Mouse (Mus musculus): ENCODE measurements around the gene Gm20547. TPM values are rescaled to one million over a fixed set of nuclear protein-coding genes. Genes with fewer than 3 reads are reported as not detected.

The Gm20547 gene
- polyA plus RNA-seq, 1 experiment from 2014 or later = not detected

DNA sequence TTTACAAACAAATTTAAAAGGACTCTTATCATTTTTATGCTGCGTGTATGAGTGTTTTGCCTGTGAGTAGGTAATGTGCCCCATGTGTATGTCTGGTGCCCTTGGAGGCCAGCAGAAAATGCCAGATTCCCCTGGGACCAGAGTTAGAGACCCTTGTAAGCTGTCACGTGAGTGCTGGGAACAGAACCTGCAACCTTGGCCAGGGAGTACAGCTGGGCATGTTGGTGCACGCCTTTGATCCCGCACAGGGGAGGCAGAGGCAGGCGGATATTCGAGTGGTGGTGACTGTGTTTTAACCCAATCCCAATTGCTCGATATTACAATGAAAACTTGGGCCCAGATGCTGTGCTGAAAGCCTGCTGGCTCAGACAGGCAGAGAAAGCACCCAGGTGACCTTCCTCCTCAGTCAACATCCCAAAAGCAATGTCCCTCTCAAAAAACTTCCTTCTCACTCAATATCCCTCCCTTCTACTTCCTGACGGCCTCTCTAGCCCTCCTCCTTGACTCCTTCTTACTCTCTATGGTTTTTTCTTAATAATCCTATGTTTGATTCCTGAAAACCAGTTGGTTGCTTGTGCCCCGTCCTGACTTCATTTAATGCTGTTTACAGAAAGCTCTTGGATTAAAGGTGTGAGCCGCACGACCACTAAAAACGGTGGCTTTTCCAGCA, 8.4 kb upstream of the Gm20547 start:
- H3K27me3 ChIP-seq (ENCODE audit: control insufficient read depth, insufficient read depth, low read depth, low read length) = no peaks in the 10 kb centered on the region
- ATAC-seq = no peak
- WGBS = 91% methylated on average over 12 of the region's 12 CpGs
- H3K27ac ChIP-seq (ENCODE audit: low read length) = no peak overlapping the region
- no peaks in the 10 kb centered on the region for H3K36me3 ChIP-seq (ENCODE audit: control insufficient read depth, insufficient read depth, low read length)
- no peak overlapping the region for H3K4me2 ChIP-seq (ENCODE audit: low read length)
- H3K4me3 ChIP-seq (ENCODE audit: low read depth, low read length) = no peak overlapping the region
- no peak overlapping the region for H3K9ac ChIP-seq (ENCODE audit: low read depth, low read length)
- no peaks in the 10 kb centered on the region for H3K9me3 ChIP-seq (replicated peaks; ENCODE audit: control insufficient read depth, low read length, poor library complexity, severe bottlenecking)
- peaks cover 6% of the 10 kb centered on the region for H3K4me1 ChIP-seq (ENCODE audit: control insufficient read depth, insufficient read depth, low read length)

- Histone ChIP-seq H3K9me3 (replicated peaks; ENCODE audit: control insufficient read depth, low read length, poor library complexity, severe bottlenecking) (no peaks in the 10 kb centered on the region), H3K36me3 (ENCODE audit: control insufficient read depth, insufficient read depth, low read length) (no peaks in the 10 kb centered on the region), H3K9ac (ENCODE audit: low read depth, low read length) (no peak overlapping the region), H3K4me1 (ENCODE audit: control insufficient read depth, insufficient read depth, low read length) (no peaks in the 10 kb centered on the region), H3K27me3 (ENCODE audit: control insufficient read depth, insufficient read depth, low read depth, low read length) (no peaks in the 10 kb centered on the region), H3K4me2 (ENCODE audit: low read length) (no peak overlapping the region), H3K27ac (ENCODE audit: low read length) (no peak overlapping the region), H3K4me3 (ENCODE audit: low read depth, low read length) (no peak overlapping the region)
- ATAC-seq = no peak
- 90% methylated on average over 5 of the region's 5 CpGs for WGBS
These were observed 6.1 kb upstream of the Gm20547 start for GRCm38 (mm10) chr17:34887942-34888341.

GRCm38 (mm10) chr17:34885615-34886014, 3.8 kb upstream of the Gm20547 start:
- 87% methylated on average over 3 of the region's 3 CpGs for WGBS
- no peak overlapping the region for H3K4me3 ChIP-seq (ENCODE audit: low read depth, low read length)
- no peaks in the 10 kb centered on the region for H3K4me1 ChIP-seq (ENCODE audit: control insufficient read depth, insufficient read depth, low read length)
- H3K36me3 ChIP-seq (ENCODE audit: control insufficient read depth, insufficient read depth, low read length) = no peaks in the 10 kb centered on the region
- H3K27ac ChIP-seq (ENCODE audit: low read length) = no peak overlapping the region
- no peak for ATAC-seq
- H3K9ac ChIP-seq (ENCODE audit: low read depth, low read length) = no peak overlapping the region
- no peak overlapping the region for H3K4me2 ChIP-seq (ENCODE audit: low read length)
- H3K27me3 ChIP-seq (ENCODE audit: control insufficient read depth, insufficient read depth, low read depth, low read length) = peaks cover 4% of the 10 kb centered on the region; the same call in 1 of the 2 replicates
- no peaks in the 10 kb centered on the region for H3K9me3 ChIP-seq (replicated peaks; ENCODE audit: control insufficient read depth, low read length, poor library complexity, severe bottlenecking)

GRCm38 (mm10) chr17:34884704-34885103, 2.9 kb upstream of the Gm20547 start:
- H3K4me1 ChIP-seq (ENCODE audit: control insufficient read depth, insufficient read depth, low read length) = no peaks in the 10 kb centered on the region
- H3K36me3 ChIP-seq (ENCODE audit: control insufficient read depth, insufficient read depth, low read length) = no peaks in the 10 kb centered on the region
- WGBS = 87% methylated on average over 6 of the region's 6 CpGs
- no peak overlapping the region for H3K27ac ChIP-seq (ENCODE audit: low read length)
- no peaks in the 10 kb centered on the region for H3K9me3 ChIP-seq (replicated peaks; ENCODE audit: control insufficient read depth, low read length, poor library complexity, severe bottlenecking)
- H3K4me2 ChIP-seq (ENCODE audit: low read length) = no peak overlapping the region
- no peak for ATAC-seq
- H3K27me3 ChIP-seq (ENCODE audit: control insufficient read depth, insufficient read depth, low read depth, low read length) = peaks cover 4% of the 10 kb centered on the region; the same call in 1 of the 2 replicates
- H3K4me3 ChIP-seq (ENCODE audit: low read depth, low read length) = no peak overlapping the region
- no peak overlapping the region for H3K9ac ChIP-seq (ENCODE audit: low read depth, low read length)

GRCm38 (mm10) chr17:34883332-34883731, 1.5 kb upstream of the Gm20547 start:
- Histone ChIP-seq H3K9ac (ENCODE audit: low read depth, low read length) (no peak overlapping the region), H3K9me3 (replicated peaks; ENCODE audit: control insufficient read depth, low read length, poor library complexity, severe bottlenecking) (no peaks in the 10 kb centered on the region), H3K4me3 (ENCODE audit: low read depth, low read length) (no peak overlapping the region), H3K27ac (ENCODE audit: low read length) (no peak overlapping the region), H3K4me1 (ENCODE audit: control insufficient read depth, insufficient read depth, low read length) (no peaks in the 10 kb centered on the region), H3K4me2 (ENCODE audit: low read length) (no peak overlapping the region), H3K27me3 (ENCODE audit: control insufficient read depth, insufficient read depth, low read depth, low read length) (peaks cover 4% of the 10 kb centered on the region; the same call in 1 of the 2 replicates), H3K36me3 (ENCODE audit: control insufficient read depth, insufficient read depth, low read length) (no peaks in the 10 kb centered on the region)
- ATAC-seq = no peak
- 60% methylated on average over 3 of the region's 3 CpGs for WGBS

- Histone ChIP-seq H3K4me2 (ENCODE audit: low read length) (no peak overlapping the region), H3K36me3 (ENCODE audit: control insufficient read depth, insufficient read depth, low read length) (no peaks in the 10 kb centered on the region), H3K9ac (ENCODE audit: low read depth, low read length) (no peak overlapping the region), H3K4me3 (ENCODE audit: low read depth, low read length) (no peak overlapping the region), H3K27ac (ENCODE audit: low read length) (no peak overlapping the region), H3K4me1 (ENCODE audit: control insufficient read depth, insufficient read depth, low read length) (no peaks in the 10 kb centered on the region), H3K27me3 (ENCODE audit: control insufficient read depth, insufficient read depth, low read depth, low read length) (peaks cover 4% of the 10 kb centered on the region; the same call in 1 of the 2 replicates), H3K9me3 (replicated peaks; ENCODE audit: control insufficient read depth, low read length, poor library complexity, severe bottlenecking) (no peaks in the 10 kb centered on the region)
- no peak for ATAC-seq
These were observed 676 bp downstream of the Gm20547 start for GRCm38 (mm10) chr17:34881166-34881565.

GRCm38 (mm10) chr17:34879336-34879879, 2.4 kb downstream of the Gm20547 start, which contains the start of gene Zbtb12:
Gene Zbtb12 (plus strand): TSS chr17:34879483.
- whole genome bisulfite sequencing = 70% methylated on average over 11 of the region's 11 CpGs
- no peak within 1 kb of the TSS for H3K4me2 ChIP-seq (ENCODE audit: low read length)
- H3K27me3 ChIP-seq (ENCODE audit: control insufficient read depth, insufficient read depth, low read depth, low read length) = peaks cover 4% of the 10 kb centered on the region; the same call in 1 of the 2 replicates
- H3K4me3 ChIP-seq (ENCODE audit: low read depth, low read length) = no peak within 1 kb of the TSS
- no peaks in the 10 kb centered on the region for H3K4me1 ChIP-seq (ENCODE audit: control insufficient read depth, insufficient read depth, low read length)
- ATAC-seq = no peak
- no peaks in the 10 kb centered on the region for H3K36me3 ChIP-seq (ENCODE audit: control insufficient read depth, insufficient read depth, low read length)
- H3K27ac ChIP-seq (ENCODE audit: low read length) = no peak within 1 kb of the TSS
- H3K9ac ChIP-seq (ENCODE audit: low read depth, low read length) = no peak within 1 kb of the TSS
- no peaks in the 10 kb centered on the region for H3K9me3 ChIP-seq (replicated peaks; ENCODE audit: control insufficient read depth, low read length, poor library complexity, severe bottlenecking)

- Histone ChIP-seq H3K27ac (ENCODE audit: low read length) (no peak overlapping the region), H3K9ac (ENCODE audit: low read depth, low read length) (no peak overlapping the region), H3K4me3 (ENCODE audit: low read depth, low read length) (no peak overlapping the region), H3K4me1 (ENCODE audit: control insufficient read depth, insufficient read depth, low read length) (no peaks in the 10 kb centered on the region), H3K36me3 (ENCODE audit: control insufficient read depth, insufficient read depth, low read length) (no peaks in the 10 kb centered on the region), H3K9me3 (replicated peaks; ENCODE audit: control insufficient read depth, low read length, poor library complexity, severe bottlenecking) (no peaks in the 10 kb centered on the region), H3K4me2 (ENCODE audit: low read length) (no peak overlapping the region), H3K27me3 (ENCODE audit: control insufficient read depth, insufficient read depth, low read depth, low read length) (no peaks in the 10 kb centered on the region)
- WGBS = 96% methylated on average over 6 of the region's 6 CpGs
- no peak for ATAC-seq
These were observed 7.5 kb downstream of the Gm20547 start for GRCm38 (mm10) chr17:34874321-34874720.

DNA sequence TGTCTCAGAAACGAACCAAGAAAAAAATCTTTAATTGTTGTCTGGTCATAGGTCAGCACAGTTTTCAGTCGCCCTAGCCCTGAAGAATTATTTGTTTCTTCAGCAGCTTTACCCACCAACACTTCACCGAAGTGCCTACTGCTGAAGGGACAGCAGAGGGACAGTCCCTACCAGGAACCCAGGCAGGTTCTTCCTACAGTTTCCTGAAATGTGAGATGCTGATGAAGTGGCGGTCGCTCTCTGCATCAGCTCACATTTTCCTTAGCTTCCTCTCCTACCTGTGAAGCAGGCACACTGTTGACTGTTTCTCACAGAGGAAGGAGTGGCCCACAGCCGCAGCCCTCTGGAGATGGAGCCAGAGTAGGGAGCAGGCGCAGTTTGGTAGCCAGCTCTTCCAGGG, 15.9 kb downstream of the Gm20547 start:
- Histone ChIP-seq H3K9me3 (replicated peaks; ENCODE audit: control insufficient read depth, low read length, poor library complexity, severe bottlenecking) (no peaks in the 10 kb centered on the region), H3K4me1 (ENCODE audit: control insufficient read depth, insufficient read depth, low read length) (no peaks in the 10 kb centered on the region), H3K4me3 (ENCODE audit: low read depth, low read length) (no peak overlapping the region), H3K27me3 (ENCODE audit: control insufficient read depth, insufficient read depth, low read depth, low read length) (no peaks in the 10 kb centered on the region), H3K27ac (ENCODE audit: low read length) (no peak overlapping the region), H3K4me2 (ENCODE audit: low read length) (no peak overlapping the region), H3K36me3 (ENCODE audit: control insufficient read depth, insufficient read depth, low read length) (no peaks in the 10 kb centered on the region), H3K9ac (ENCODE audit: low read depth, low read length) (no peak overlapping the region)
- no peak for ATAC-seq
- WGBS = 70% methylated on average over 7 of the region's 7 CpGs

Measured in midbrain, embryonic 16.5 days (tissue).